Mouse (Mus musculus): ENCODE results near the gene Gm49405.

DNA sequence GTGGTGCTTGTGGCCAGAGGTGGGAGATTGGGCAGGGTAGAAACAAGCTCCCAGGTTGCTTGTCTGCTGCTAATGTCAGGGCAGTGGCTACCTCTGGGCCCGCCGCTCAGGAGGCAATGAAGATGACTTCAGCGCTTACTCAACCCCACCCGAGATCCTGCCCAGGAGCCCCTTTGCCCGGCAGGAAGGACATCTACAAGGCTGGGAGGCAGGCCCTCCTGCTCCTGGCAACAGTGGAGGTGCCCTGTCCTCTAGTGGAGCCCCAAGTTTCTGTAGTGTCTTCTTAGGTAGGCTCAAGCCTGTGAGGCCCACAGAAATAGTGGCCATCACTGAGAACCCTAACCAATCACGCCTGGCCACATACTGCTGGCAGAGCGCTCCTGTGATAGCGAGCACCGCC is 4.7 kb downstream of the Gm49405 start:
- TF ChIP-seq POLR2A (IDR thresholded peaks at IDR 0.05; ENCODE audit: low read depth, low read length) (no peak), CTCF (IDR thresholded peaks at IDR 0.05; ENCODE audit: borderline replicate concordance, insufficient read depth, low read length) (no peak)

Measured in embryonic fibroblast, embryonic 13.5 days (primary cell).